Mouse (Mus musculus) kidney, postnatal 0 days (tissue): Measurements from ENCODE around the gene Gm37240. TPM values are rescaled to one million over a fixed set of nuclear protein-coding genes. Genes with fewer than 3 reads are reported as not detected.
"Not testable (repeated sequence)": the region's sequence is repeated elsewhere in the genome, so short reads cannot be mapped to it uniquely, and the experiment has no call there.

Experiments
- ATAC-seq: fragments of 200-750 bp; cut with Nextera tagmentation; replicated peaks from 2 replicates; pipeline ENCODE4 v1.8.0; 2017; ENCODE audit warnings: low read depth, moderate number of reproducible peaks, moderate TSS enrichment, moderate library complexity; ENCODE audit not compliant: low FRiP score
- DNase-seq: peaks from one replicate; pipeline ENCODE4 v3.0.0-alpha.2; 2016; ENCODE audit warnings: low spot score
- H3K27ac ChIP-seq: fragments of 300-500 bp; sonication (generic); 2 replicates; pipeline ENCODE4 v1.5.1; 2014; ENCODE audit warnings: mild to moderate bottlenecking
- H3K27me3 ChIP-seq: fragments of 300-500 bp; sonication (generic); 2 replicates; pipeline ENCODE4 v1.6.1; 2014; ENCODE audit warnings: low read length, mixed read lengths; ENCODE audit not compliant: insufficient read depth
- H3K36me3 ChIP-seq: fragments of 300-500 bp; sonication (generic); 2 replicates; pipeline ENCODE4 v1.6.1; 2014; ENCODE audit warnings: low read length, mixed read lengths; ENCODE audit not compliant: insufficient read depth
- H3K4me1 ChIP-seq: fragments of 300-500 bp; sonication (generic); replicated peaks from 2 replicates; pipeline ENCODE4 v1.6.1; 2014; ENCODE audit warnings: antibody characterized with exemption, low read length, mixed read lengths; ENCODE audit not compliant: insufficient read depth
- H3K4me2 ChIP-seq: fragments of 300-500 bp; sonication (generic); 2 replicates; pipeline ENCODE4 v1.6.1; 2014; ENCODE audit warnings: mild to moderate bottlenecking, low read length, moderate library complexity, mixed read lengths
- H3K4me3 ChIP-seq: fragments of 300-500 bp; sonication (generic); replicated peaks from 2 replicates; pipeline ENCODE4 v1.5.1; 2014; ENCODE audit warnings: low read depth, low read length
- H3K9ac ChIP-seq: fragments of 300-500 bp; sonication (generic); 2 replicates; pipeline ENCODE4 v1.6.1; 2014; ENCODE audit warnings: low read depth, low read length
- H3K9me3 ChIP-seq: fragments of 300-500 bp; sonication (generic); replicated peaks from 2 replicates; pipeline ENCODE4 v1.6.1; 2016; ENCODE audit warnings: low read length, inconsistent platforms, mixed read lengths
- CTCF ChIP-seq: IDR thresholded peaks from 2 replicates; pipeline ENCODE4 v1.5.1; 2016; ENCODE audit warnings: antibody characterized with exemption, low read depth, mild to moderate bottlenecking, moderate library complexity
- WGBS: fragments of 180-500 bp; shearing (Covaris S2); extraction: QIAGEN DNeasy Blood & Tissue Kit; methylation state at CpG from one replicate; pipeline ENCODE4 v1.1.7; 2014; 5-methylcytosine and 5-hydroxymethylcytosine counted together
- polyA plus RNA-seq: library from polyadenylated mRNA; unstranded; fragments of >200 nt; fragmentation: Nextera tagmentation; extraction: Ambion mirVana; gene quantifications from 2 replicates; pipeline ENCODE4 v1.2.1, GENCODE M21; 2015

The Gm37240 gene
- polyA plus RNA-seq, 1 experiment from 2014 or later = 10.8 TPM

DNA sequence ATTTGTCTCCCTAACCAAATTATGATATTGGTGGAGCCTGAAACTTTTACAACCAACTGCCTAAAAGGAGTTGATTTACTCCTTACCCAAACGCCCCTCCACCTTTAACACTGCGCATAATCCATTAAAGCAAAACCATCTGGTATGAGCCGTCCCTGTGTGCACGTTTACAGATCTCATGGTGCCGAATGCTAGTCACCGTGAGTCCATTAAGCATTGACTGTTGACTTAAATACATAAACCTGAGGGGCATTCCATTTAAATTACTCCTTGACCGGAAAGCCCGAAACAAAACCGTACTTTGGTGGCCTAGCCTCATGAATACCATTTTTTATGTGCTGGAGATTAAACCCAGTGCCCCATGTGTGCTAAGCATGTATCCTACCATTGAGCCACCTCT, 40.0 kb upstream of the Gm37240 start:
- no peak overlapping the region for H3K27ac ChIP-seq
- ATAC-seq (no peak), DNase-seq (no peak)
- no peak overlapping the region for H3K4me3 ChIP-seq
- H3K4me1 ChIP-seq = no peaks in the 10 kb centered on the region
- H3K36me3 ChIP-seq = no peaks in the 10 kb centered on the region
- no peaks in the 10 kb centered on the region for H3K9me3 ChIP-seq
- WGBS = 62% methylated on average over 9 of the region's 9 CpGs
- no peak overlapping the region for H3K9ac ChIP-seq
- no peak overlapping the region for H3K4me2 ChIP-seq
- H3K27me3 ChIP-seq = no peaks in the 10 kb centered on the region
- no peak for TF ChIP-seq CTCF

DNA sequence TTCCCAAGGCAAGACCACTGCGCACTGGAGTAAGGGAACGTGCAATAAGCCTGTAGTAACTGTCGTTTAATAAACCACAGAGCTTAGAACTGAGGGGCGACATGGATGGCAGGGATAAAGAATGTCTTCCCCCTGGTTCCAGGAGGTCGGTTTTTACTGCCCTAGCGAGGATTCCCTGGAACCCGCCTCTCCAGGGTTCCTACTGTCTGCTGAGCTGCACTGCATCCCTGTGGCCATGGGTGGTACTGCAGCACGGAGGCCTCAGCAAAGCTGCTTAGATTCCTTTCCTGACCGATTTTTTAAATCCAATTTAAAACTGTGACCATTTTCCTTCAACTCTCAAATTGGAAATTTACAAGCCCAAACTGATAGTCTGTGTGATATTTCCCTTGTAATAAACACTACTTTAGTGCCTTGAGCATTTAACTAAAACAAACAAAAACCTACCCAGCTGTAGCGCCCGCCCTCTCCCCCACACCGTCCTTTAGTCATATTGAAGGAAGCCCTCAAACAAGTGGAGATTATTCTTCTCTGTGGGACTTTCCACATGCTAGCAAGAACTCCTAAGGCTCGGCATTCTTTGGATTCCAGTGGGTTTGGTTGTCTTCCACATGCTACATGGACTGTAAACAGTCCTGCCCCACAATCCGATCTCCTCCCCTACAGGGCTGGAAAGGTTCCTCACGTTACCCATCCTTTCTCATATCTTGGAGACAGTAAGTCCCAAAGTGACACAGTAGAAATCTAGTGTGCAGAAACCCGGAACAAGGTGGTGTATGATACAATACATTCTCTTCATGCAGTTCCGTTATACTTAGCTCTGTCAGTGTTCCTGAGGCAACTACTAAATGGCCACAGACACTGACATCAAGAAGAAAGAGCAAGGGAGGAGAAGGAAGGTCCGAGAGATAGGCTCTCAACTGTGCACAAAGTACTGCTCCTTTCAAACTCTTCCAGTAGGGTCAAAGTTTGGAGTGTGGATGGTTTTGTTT, 36.9 kb upstream of the Gm37240 start:
- no peaks in the 10 kb centered on the region for H3K27me3 ChIP-seq
- no peak overlapping the region for H3K27ac ChIP-seq
- no peaks in the 10 kb centered on the region for H3K36me3 ChIP-seq
- DNase-seq = peak; percentile 89
- no peaks in the 10 kb centered on the region for H3K4me1 ChIP-seq
- peak; percentile 90 for TF ChIP-seq CTCF
- no peak overlapping the region for H3K4me3 ChIP-seq
- peak; percentile 63; the same call in 1 of the 2 replicates for ATAC-seq
- WGBS = 33% methylated on average over 18 of the region's 18 CpGs
- H3K9ac ChIP-seq = no peak overlapping the region
- no peaks in the 10 kb centered on the region for H3K9me3 ChIP-seq
- H3K4me2 ChIP-seq = peak overlapping the region; percentile 11; the same call in 1 of the 2 replicates

DNA sequence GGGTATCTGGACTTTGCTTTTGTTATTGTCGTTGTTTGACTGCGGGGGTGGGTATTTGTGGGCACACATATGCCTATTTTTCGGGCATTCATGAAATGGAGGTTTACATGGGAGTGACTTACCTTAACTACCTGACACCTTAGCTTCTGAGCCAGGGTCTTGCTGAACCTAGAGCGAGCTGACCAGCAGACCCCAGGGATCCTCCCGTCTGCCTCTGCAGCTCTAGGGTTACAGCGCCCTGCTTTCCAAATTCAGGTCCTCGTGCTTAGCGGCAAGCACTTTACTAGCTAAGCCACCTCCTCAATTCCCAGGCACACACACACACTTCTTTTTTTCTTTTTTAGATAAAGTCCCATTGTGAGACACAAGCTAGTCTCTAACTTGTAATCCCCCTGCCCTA, 36.0 kb upstream of the Gm37240 start:
- Histone ChIP-seq H3K4me2 (no peak overlapping the region), H3K9me3 (no peaks in the 10 kb centered on the region), H3K27me3 (no peaks in the 10 kb centered on the region), H3K4me3 (no peak overlapping the region), H3K9ac (no peak overlapping the region), H3K4me1 (no peaks in the 10 kb centered on the region), H3K27ac (no peak overlapping the region), H3K36me3 (no peaks in the 10 kb centered on the region)
- ATAC-seq = no peak
- no peak for TF ChIP-seq CTCF
- 63% methylated on average over 8 of the region's 8 CpGs for WGBS
- no peak for DNase-seq

DNA sequence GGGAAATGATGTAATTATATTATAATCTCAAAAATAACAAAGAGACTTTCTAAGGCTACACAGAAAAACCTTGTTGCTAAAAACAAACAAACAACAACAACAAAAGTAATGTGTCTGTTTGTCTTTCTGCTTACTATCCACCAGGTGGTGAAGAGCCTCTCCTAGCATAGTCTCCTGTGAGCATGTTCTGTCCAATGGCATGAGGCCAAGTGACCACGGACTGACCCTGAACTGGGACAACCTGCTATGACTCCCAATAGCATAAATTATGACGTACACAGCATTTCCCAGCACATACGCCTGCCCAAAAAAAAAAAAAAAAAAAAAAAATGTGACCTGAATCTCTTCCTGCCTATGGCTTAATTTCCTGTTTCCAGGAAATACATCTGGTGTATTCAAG, 35.0 kb upstream of the Gm37240 start:
- WGBS = 24% methylated on average over 3 of the region's 3 CpGs
- H3K4me1 ChIP-seq = no peaks in the 10 kb centered on the region
- H3K9ac ChIP-seq = no peak overlapping the region
- no peaks in the 10 kb centered on the region for H3K27me3 ChIP-seq
- H3K4me2 ChIP-seq = no peak overlapping the region
- no peaks in the 10 kb centered on the region for H3K9me3 ChIP-seq
- DNase-seq (peak; percentile 39), ATAC-seq (0 out of 2 replicates have a peak, but pooled peaks have one; percentile 49)
- H3K27ac ChIP-seq = no peak overlapping the region
- TF ChIP-seq CTCF = peak; percentile 31; the same call in 1 of the 2 replicates
- no peak overlapping the region for H3K4me3 ChIP-seq
- H3K36me3 ChIP-seq = no peaks in the 10 kb centered on the region

DNA sequence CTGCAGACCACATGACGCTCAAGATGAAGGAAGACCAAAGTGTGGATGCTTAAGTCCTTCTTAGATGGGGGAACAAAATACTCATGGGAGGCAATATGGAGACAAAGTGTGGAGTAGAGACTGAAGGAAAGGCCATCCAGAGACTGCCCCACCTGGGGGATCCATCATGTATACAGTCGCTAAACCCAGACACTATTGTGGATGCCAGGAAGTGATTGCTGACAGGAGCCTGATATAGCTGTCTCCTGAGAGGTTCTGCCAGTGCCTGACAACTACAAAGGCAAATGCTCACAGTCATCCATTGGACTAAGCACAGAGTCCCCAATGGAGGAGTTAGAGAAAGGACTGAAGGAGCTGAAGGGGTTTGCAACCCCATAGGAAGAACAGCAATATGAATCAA, 33.4 kb upstream of the Gm37240 start:
- 90% methylated on average over 2 of the region's 2 CpGs for WGBS
- not testable (repeated sequence) for ATAC-seq, H3K4me1 ChIP-seq

DNA sequence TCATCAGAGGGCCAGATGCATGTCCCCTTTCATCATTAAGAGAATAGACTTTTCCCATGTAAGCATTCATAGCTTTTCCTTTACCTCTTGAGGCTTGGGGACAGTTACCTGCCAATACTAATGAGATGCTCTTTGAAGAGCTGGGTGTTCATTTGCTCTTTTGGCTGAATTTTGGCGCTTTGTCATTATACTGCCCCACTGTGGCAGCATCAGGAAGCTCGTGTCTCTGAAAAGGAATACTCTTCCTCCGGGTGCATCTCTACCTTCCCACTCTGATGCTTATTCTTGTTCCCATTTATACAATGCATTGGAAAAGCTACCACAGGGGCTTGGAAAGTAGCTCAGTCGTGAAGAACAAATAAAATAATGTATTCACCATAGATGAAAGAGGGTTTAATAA, 30.3 kb upstream of the Gm37240 start:
- 7% methylated on average over 4 of the region's 4 CpGs for WGBS
- Histone ChIP-seq H3K4me2 (no peak overlapping the region), H3K9me3 (no peaks in the 10 kb centered on the region), H3K27ac (no peak overlapping the region), H3K9ac (no peak overlapping the region), H3K27me3 (no peaks in the 10 kb centered on the region), H3K4me1 (no peaks in the 10 kb centered on the region), H3K4me3 (no peak overlapping the region), H3K36me3 (no peaks in the 10 kb centered on the region)
- ATAC-seq (no peak), DNase-seq (peak; percentile 57)
- TF ChIP-seq CTCF = peak; percentile 81

More for the DNA sequence above, 33.4 kb upstream of the Gm37240 start:
- H3K9me3 ChIP-seq, H3K36me3 ChIP-seq, H3K9ac ChIP-seq, H3K27ac ChIP-seq, H3K4me2 ChIP-seq, DNase-seq, H3K4me3 ChIP-seq, H3K27me3 ChIP-seq: not testable (repeated sequence)
